Mouse (Mus musculus) left cerebral cortex, postnatal 10 days (tissue): ENCODE measurements around the gene Sec14l4. TPM values are rescaled to one million over a fixed set of nuclear protein-coding genes. Genes with fewer than 3 reads are reported as not detected.
A peak's percentile ranks its signal among the peaks of the same experiment; 100 is the strongest.

Source experiments
- DNase-seq, 2 experiments: peaks; one replicate each; pipeline ENCODE4 v3.0.0; 2021 to 2022; ENCODE audit warnings: low spot score in 2 of 2, mixed read lengths in 1 of 2; ENCODE audit errors: extremely low spot score in 1 of 2
- intact Hi-C: fragments of 180-260 bp; cut with DNase I; formaldehyde crosslinking; loops from one replicate; pipeline ENCODE4 v1.15.1; 2025
- total RNA-seq, 2 experiments: library from RNA; stranded (reverse); gene quantifications; 2 replicates each; pipeline ENCODE4 v1.2.3; 2021

The Sec14l4 gene
- total RNA-seq, 2 experiments from 2014 or later = 0.11 TPM; not detected in 1

DNA sequence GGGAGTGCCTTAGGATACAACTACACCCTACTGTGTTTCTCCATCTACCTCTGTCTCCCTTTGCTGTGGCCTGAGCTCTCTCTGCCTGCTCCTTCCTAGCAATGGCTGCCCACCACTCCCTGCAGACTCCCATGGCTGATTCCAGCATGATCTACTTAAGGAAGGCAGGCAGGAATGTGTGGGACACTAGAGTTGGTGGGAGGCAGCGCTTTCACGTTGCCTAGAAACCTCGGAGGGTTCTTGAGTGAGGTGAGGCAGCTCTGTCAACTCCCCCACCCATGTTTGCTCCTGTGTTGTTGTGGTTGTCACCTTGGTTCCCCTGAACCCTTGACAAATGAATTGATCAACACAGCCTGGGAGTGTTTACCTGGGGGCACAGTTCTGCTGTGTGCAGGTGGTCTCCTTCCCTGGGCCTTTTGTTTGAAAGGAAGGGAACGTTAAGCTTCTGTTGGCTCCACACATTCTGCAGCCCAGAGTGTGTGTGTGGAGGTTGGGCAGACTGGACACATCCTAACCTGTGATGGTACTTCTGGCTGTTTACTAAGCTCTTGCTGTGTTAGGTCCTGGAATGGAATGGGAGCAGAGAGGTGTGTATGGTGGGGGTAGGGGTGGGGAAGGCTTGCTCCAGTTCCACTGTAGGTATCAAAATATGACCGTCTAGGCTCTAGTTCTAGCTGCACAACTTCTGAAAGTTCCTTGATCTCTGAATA is 29.8 kb downstream of the Sec14l4 start:
- DNase-seq = no peak
- intact Hi-C loops = no loop called here

DNA sequence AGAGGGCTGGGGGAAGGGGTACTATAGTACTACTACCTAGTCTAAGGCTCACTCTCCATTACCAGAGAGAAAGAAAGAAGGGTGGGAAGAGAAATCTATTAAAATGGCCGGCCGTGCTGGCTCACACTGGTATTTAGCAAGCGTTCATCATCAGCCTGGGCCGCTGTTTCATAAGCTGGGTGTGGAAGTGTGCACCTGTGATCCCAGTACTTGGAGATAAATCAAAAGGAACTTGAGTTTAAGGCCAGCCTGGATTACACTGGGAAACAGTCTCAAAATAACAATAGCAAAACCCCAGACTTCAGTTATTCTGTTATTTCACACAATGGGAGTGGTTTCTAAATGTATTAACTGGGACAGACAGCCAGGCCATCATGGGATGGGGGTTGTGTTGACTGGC is 31.3 kb downstream of the Sec14l4 start:
- intact Hi-C loops = no loop called here
- no peak for DNase-seq

DNA sequence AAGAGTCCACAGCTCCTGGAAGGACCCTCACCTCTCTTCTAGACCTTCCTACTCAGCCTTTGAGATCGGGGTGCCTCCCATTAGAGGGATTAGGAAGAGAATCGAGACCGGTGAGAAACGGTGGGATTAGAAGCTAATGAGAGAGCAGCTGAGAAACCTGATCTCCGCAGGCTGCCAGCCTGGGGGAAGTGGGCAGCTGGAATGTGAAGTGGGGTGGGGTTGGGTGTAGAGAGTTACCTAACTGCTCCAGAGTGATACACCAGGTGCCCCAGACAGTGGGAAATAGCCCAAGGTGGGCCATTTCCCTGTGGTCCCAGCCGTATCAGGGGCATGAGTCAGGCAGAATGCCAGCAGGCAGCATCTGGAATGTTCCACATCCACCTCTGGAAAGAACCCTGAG is 31.7 kb downstream of the Sec14l4 start:
- DNase-seq = no peak
- intact Hi-C loops = no loop called here

DNA sequence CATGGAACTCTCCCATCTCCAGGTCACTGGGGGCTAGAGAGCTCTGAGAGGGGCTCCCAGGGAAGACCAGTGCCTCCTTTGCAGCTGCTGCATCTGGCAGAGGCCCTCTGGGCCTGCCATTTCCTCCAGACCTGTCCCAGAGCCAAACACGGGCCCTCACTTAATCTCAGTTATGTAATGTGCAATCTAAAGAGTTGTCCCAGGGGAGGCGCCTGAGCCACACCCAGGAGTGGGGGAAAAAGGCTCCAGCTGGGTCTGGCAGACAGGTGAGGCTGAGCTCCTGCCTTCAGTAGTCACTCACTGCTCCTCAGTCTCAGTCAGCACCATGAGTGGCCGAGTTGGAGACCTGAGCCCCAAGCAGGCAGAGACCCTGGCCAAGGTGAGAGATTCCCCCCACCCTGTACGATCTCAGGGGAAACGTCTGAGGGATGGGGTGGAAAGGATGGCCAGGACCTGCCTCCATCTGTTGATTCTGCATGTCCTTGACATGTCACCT is 33.4 kb downstream of the Sec14l4 start, which contains the start of gene Sec14l3:
Sec14l3 (plus strand) TSS at position 215 of the 496 bp plus-strand sequence.
- intact Hi-C loops = no loop called here
- no peak for DNase-seq

DNA sequence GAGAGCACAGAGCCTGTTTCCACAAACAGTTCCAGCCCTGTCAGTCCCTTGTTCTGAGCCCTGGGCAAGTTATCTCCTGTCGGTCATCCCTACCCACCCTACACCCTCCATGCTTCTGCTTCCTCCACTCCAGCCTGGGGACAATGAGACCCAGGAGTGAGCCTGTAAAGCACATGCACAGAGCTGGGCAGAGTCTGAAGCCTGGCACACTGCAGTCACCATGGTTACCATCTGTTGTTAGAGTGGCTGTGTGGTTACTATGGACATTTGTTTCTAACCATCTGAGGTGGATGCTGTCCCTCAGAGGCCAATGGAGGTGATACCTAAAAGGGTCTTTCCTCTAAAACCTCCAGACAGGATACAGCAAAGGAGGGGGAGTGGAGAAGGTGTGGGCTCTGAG is 38.4 kb downstream of the Sec14l4 start:
- DNase-seq = peak in 1 of 2 experiments; percentile 35
- intact Hi-C loops = no loop called here

DNA sequence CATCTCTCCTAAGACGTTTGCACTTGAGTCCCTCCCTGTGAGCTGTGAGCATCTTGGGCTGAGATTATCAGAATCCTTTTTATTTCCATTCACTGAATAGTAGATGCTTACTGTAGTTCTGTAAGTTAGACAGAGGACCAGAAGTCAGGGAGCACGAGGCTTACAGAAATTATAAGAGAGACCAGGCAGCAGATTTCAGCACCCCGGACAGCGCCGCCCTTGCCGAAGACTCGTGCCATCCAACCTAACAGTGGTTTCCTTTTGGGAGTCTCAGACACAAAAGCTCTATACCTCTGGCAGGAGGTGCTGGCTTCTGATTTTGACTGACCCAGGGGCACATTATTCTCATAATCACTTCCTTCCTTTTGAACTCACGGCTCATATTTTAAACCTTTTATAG is 45.4 kb downstream of the Sec14l4 start:
- no peak for DNase-seq
- intact Hi-C loops = no loop called here

DNA sequence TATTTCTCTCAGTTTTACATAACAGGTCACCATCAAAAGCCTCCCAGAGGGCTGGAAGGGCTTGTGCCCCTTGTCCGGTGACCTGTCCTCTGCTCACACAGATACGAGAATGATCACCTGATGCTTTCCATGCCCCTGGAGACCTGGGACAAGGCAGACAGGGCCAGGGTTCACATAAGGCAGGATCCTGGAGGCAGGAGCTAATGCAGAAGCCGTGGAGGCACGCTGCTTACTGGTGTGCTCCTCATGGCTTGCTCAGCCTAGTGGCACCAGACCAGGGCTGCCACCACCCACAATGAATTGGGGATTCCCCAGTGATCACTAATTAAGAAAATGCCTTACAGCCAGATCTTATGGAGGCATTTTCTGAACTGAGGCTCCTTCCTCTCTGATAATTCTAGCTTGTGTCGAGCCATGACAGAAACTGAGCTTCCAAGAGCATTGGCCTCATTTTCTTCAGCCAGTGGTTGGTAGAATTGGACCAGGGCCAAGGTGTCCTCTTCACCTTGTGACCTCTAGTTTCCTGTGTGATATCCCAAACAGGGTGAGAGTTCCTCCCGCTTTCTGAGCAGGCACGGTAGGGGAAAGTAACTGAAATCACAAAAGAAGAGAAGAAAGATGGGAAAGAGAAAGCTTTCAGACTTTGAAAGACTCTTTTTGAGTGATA is 47.1 kb downstream of the Sec14l4 start:
- no peak for DNase-seq
- intact Hi-C loops = no loop called here

DNA sequence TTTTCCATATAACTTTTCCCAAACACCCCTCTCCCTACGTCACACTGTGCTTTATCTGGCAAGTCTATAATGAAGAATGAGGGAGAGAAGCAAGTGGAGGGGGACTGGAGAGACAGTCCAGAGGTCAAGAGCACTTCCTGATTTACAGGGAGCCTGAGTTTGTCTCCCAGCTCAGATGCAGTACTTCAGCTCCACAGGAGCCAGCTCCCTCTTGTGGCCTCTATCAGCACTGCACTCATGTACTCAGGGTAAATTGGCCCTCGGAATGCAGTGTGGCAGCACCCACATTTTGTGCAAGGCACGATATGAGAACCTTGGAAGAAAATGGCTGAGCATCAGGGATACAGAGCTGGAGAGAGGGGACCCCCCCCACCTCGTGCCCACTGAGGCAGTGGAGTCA is 49.0 kb downstream of the Sec14l4 start:
- intact Hi-C loops = no loop called here
- DNase-seq = peak in 1 of 2 experiments; percentile 59

DNA sequence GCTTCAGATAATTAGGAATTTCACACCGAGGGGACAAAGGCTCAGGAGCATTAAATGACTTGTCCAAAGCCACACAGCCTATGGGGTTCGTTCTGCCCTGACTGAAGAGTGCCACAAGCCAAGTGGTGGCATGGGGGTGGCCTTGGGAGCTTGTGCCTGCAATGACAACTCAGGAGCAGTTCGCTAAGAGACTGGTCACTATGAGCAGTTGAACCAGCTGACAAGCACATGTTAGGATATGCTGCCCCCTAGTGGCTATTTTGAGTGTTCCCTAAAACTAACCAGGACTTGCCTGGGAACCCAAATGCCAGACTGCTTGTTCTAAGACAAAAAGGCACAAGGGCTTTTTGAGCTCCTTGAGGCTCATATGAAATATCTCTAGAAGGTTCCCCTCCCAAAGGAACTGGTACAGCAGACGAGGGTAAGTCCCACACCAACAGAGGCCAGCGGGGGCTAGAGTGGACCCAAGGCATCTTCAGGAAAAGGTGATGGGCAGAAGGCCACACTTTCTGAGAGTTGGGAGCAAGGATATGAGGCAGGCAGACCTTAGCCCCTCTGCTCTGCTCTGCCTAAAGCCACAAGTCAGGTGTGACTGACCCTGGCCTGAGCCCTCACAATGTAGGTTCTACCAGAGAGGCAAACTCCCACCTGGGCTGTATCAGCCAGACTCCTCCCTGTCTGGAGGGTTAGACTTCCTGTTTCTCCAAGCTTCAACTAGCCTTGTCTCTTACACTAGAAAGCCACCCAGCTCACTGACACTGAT is 52.2 kb downstream of the Sec14l4 start:
- DNase-seq = peak; percentile 64 to 82
- intact Hi-C loops = loop anchor here (2.0 kb wide), 1 partner anchor 83 kb away; no protein-coding TSS in a partner anchor

DNA sequence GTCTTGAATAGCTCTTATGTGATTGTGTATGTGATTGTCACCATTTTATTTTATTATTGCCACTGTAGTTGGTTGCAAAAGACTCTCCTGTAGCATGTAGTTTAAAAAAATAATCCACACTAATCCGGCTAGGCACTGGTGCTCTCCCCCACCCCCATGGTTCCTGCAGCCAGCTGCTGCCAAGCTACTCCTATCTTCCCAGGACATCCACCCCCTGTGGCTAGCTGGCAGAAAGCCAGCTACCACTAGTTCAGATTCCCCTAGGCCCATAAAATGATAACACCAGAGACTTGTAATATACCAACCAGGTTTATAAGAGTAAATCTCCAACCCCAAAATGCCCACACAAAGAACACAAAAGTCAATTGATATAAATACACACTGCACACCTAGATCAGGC is 55.0 kb downstream of the Sec14l4 start:
- DNase-seq = no peak
- intact Hi-C loops = no loop called here

DNA sequence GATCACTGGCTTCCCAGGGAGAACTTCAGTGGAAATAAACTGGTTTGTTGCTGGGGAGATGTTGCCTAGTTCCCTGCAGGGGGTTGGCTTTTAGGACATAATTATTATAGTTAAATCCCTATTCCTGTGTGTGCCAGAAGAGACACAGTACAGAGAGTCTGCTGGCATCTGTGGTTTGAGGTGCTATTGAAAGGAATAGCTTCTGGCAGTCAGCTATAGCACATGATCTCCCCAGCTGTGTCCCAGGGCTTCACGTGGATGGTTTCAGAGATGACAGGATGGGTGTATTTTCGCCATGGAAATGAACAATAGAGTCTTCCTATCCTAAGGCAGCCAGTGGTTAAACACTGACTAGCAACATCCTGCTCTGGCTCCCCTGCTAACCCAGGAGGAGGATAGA is 56.0 kb downstream of the Sec14l4 start:
- intact Hi-C loops = no loop called here
- no peak for DNase-seq

DNA sequence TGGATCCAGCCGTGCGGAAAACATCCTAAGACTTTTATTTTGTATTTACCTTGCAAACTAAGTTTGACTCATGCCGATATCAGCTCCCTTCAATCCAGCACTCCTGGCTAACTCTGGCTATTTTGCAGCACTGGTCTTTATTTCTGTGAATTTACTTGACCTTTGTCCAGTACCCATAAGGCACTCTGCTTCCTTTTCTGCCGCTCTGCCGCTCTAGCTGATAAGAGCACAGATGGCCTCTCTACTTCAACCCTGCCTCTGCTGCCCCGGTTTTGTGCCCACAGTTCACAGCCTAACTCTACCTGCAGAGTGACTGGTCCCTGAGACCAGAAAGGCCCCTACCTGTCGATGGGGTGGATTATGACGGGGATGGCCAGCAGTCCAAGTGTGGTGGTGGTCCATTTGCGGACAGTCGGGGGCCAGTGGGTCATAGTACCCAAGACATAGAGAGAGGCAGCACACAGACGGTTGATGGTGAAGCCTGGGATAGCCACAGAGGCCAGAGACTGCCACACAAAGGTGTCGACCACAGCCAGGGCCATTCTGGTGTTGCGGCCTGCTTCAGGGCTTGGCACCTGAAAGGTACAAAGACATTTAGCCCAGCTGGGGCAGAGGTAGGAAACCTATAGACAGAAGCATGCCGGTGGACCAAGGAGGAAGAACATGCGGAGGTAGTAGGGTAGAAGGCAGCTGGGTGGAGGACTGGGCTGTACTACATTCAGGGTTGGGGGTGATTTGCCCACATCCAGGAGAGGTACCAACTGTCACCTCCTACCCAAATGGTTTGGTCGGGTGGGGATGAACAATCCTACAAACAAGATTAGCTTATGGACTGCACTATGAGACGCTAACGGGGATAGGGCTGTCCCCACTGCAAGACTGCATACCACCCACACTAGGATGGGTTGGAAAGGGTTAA is 62.5 kb downstream of the Sec14l4 start:
- intact Hi-C loops = no loop called here
- no peak for DNase-seq

DNA sequence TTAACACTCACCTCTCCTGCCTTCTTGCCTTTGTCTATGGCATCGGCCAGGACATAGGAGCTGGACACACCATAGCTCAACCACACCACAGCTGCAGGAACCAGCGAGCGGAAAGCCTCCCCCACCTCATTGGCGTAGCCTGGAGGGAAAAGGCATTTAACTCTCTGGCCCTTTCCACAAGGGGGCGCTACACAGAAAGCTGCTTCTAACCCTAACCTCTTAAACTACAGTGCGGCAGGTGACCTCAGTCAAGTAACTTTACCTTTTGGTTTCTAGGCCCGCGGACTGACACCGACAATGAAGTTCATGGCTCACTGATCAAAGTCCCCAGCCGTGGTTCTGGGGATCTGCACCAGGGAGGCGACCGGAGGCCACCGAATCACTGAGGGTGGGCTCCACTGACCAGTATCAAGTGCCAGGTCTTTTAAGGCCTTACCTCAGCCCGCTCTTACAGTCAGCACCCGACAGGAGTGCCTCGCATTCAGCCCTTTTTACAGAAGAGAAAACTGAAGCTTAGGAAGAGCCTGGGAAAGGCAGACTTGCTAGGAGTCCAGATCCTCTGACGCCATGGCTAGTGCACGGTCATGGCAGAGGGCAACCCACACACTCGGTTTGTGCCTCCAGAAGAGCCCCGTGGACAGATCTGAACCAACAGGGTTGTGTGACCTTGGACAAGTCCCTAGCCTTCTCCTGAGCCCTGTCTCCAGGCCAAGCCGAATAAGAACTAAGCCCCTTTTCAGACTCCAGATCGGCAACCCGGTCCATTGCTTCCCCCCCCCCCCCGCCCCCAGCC is 63.3 kb downstream of the Sec14l4 start:
- DNase-seq = peak in 1 of 2 experiments; percentile 81
- intact Hi-C loops = no loop called here

DNA sequence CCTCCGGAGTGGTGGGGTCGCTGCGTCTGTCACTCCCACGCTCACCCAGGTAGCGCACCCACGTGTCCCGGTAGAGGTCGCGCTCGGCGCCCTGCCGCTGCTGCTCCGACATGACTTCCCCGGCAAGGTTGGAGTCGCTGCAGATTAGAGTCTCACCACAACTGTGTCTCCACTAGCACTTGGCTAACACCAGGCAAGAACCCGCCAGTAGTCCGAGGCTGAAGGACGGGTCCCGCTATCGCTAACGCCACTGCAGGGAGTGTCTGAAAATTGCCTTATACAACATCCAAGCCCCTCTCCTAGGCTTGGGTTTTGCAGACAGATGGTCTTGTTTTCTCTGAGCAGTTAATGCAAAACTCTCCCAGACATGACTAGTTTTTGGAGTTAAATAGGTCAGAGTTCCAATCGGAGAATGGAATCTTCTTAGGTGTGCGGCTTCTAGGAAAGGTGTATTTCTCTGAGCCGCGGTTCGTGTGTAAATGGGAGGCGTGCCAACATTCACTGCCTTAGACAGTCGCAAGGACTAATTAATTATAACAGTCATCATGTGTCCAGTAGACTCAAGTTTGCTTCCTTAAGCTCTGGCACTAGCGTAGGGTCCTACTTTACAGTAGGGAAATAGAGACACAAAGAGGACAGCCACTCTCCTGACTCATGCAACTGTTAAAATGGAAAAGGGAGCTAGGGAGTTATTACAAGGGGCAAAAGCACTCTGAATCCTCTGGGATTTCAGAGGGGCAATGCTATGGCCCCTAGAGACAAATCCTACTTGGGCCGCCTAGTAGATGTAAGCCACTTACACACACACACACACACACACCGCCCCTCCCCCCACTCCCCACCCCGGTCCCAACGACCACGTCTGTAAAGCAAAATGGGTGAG is 64.2 kb downstream of the Sec14l4 start, which contains the start of gene Mtfp1:
Mtfp1 (minus strand) TSS at position 275 of the 883 bp plus-strand sequence.
- intact Hi-C loops = no loop called here

DNA sequence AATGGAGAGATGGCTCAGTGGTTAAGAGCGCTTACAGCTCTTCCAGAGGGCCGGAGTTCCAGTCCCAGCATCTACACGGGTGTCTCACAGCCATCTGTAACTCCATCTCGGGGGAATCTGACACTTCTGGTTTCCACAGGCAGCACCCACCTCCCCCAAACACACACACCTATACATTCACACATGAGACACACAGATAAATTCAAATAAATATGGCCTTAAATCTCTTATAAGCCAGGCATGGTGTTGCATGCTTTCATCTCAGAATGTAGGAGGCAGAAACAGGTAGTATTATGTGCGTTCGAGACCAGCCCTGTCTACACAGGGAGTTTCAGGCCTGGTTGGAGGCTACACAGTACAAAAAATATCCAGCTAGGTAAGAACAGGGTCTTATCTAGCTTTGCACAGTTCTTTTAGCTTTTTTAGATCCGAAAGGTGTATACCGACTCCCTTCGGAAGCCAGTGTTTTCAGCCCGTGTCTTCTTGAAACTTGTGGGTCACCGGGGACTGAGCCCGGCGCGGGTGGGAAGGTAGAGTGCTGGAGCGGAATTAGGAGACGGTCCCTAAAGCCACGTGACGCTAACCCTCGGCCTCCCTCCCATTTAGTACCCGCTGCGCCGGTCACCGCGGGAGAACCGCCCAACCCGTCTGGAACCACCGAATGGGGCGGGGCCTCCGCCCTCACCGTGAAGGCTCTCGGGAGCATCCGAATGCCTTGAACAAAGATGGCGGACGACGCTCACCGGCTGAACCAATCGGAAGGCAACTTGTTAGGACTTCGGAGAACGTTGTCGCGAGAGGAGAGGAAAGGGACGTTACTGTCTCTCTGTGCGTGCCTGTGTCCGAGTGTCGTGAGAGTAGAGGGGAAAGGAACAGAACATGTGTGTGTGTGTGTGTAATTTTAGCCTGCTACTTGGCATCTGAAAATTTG is 65.1 kb downstream of the Sec14l4 start:
- DNase-seq = peak; percentile 97 to 99
- intact Hi-C loops = no loop called here

More for the DNA sequence above, 64.2 kb downstream of the Sec14l4 start, which contains the start of gene Mtfp1:
- DNase-seq = peak in 1 of 2 experiments; percentile 62
